Mouse (Mus musculus) regulatory T cell (primary cell): ENCODE data around the gene Ccdc93.

Source experiments
- in situ Hi-C: fragments of 300-600 bp; cut with MboI, MseI; formaldehyde crosslinking; loops from one replicate; pipeline ENCODE4 v1.15.1; 2025; ENCODE audit warnings: high pct_unique_total_duplicates

The Ccdc93 gene

GRCm38 (mm10) chr1:121511186-121511585 is 80.3 kb downstream of the Ccdc93 start:
- in situ Hi-C loops: no loop called here

GRCm38 (mm10) chr1:121511966-121512365 is 81.1 kb downstream of the Ccdc93 start:
- in situ Hi-C loops: no loop called here

- in situ Hi-C loops: no loop called here
Measured at GRCm38 (mm10) chr1:121518609-121519008, 87.8 kb downstream of the Ccdc93 start.

- in situ Hi-C loops: no loop called here
Measured at GRCm38 (mm10) chr1:121527061-121527460, 96.2 kb downstream of the Ccdc93 start.

GRCm38 (mm10) chr1:121527600-121528398 is 97.0 kb downstream of the Ccdc93 start:
- in situ Hi-C loops: no loop called here

- in situ Hi-C loops: no loop called here
Measured at GRCm38 (mm10) chr1:121528399-121528720, 97.5 kb downstream of the Ccdc93 start, which contains the start of gene Htr5b. Gene Htr5b (minus strand): TSS chr1:121528465.

- in situ Hi-C loops: no loop called here
Measured at GRCm38 (mm10) chr1:121529286-121529685, 98.4 kb downstream of the Ccdc93 start.

- in situ Hi-C loops: no loop called here
Measured at GRCm38 (mm10) chr1:121531439-121531838, 100.6 kb downstream of the Ccdc93 start.

- in situ Hi-C loops: no loop called here
Measured at GRCm38 (mm10) chr1:121540361-121540760, 109.5 kb downstream of the Ccdc93 start.

GRCm38 (mm10) chr1:121546844-121547243 is 116.0 kb downstream of the Ccdc93 start:
- in situ Hi-C loops: no loop called here

GRCm38 (mm10) chr1:121548667-121549066 is 117.8 kb downstream of the Ccdc93 start:
- in situ Hi-C loops: no loop called here

- in situ Hi-C loops: no loop called here
Measured at GRCm38 (mm10) chr1:121549456-121549855, 118.6 kb downstream of the Ccdc93 start.

GRCm38 (mm10) chr1:121550801-121551456 is 120.1 kb downstream of the Ccdc93 start:
- in situ Hi-C loops: loop anchor here (5.0 kb wide), 1 partner anchor 119 kb away; the partner anchor contains the start of gene Ccdc93

GRCm38 (mm10) chr1:121551457-121551835 is 120.6 kb downstream of the Ccdc93 start:
- in situ Hi-C loops: loop anchor here (5.0 kb wide), 1 partner anchor 119 kb away; the partner anchor contains the start of gene Ccdc93
